Comparison of ENCODE assay signal across 28 mouse cellular contexts in the genomic region with DNA sequence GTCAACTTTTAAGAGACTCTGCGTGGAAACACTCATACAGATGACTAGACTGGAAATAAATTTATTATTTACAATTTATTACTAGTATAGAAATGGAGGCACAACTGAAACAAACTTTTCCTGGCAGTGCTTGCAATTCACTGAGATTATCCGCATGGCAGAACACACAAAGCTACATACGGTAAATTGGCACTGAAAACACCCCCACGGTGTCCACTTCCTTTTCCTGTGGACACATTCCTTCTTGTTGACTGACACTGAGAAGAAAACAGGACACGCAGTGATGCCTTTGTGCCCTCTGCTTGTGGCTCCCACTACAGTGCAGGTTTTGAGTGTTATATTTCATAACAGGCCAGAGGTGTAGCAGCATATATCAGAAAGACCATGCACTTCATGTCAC.
"Had no signal": no experiment of that assay in that cellular context is flagged by ENCODE, and none has a peak within 500 bp of the region (broad histone marks: within the 10 kb centered on the region; RNA-seq: fewer than 3 reads in every experiment).

No protein-coding gene starts in this region.

- ATAC-seq: hindbrain, embryonic 16.5 days; hindbrain, postnatal 0 days; inflammation-experienced regulatory T-cells, adult 6 months; intestine, embryonic 15.5 days; intestine, embryonic 16.5 days; intestine, postnatal 0 days had no signal

- H3K27me3 ChIP-seq: heart, embryonic 12.5 days; heart, embryonic 15.5 days; hindbrain, embryonic 12.5 days; hindbrain, embryonic 13.5 days; hindbrain, embryonic 15.5 days; intestine, embryonic 15.5 days; kidney, embryonic 15.5 days had no signal

- DNase-seq: heart, postnatal 10 days; heart, postnatal 14 days; heart, postnatal 36 days; heart, postnatal 4 days; kidney, adult 11 months; kidney, adult 18-20 months; kidney, adult 2 months; kidney, adult 8-10 months; kidney, adult 9 months; kidney, postnatal 10 days; kidney, postnatal 14 days; kidney, postnatal 25 days; kidney, postnatal 36 days; kidney, postnatal 4 days; layer of hippocampus, adult 9-11 months; layer of hippocampus, postnatal 36 days had no signal
